Mouse (Mus musculus) forebrain, embryonic 13.5 days (tissue): Measurements from ENCODE around the gene Nup160. TPM values are rescaled to one million over a fixed set of nuclear protein-coding genes. Genes with fewer than 3 reads are reported as not detected.
A peak's percentile ranks its signal among the peaks of the same experiment; 100 is the strongest.

Experiments used
- ATAC-seq: fragments of 200-750 bp; cut with Nextera tagmentation; 2 replicates; pipeline ENCODE4 v1.8.0; 2017
- H3K27ac ChIP-seq: fragments of 300-500 bp; sonication (generic); 2 replicates; pipeline ENCODE4 v1.5.1; 2015; ENCODE audit warnings: inconsistent platforms, mild to moderate bottlenecking, moderate library complexity
- H3K27me3 ChIP-seq: fragments of 300-500 bp; sonication (generic); 2 replicates; pipeline ENCODE4 v1.6.1; 2015; ENCODE audit warnings: mild to moderate bottlenecking, inconsistent platforms
- H3K36me3 ChIP-seq: fragments of 300-500 bp; sonication (generic); 2 replicates; pipeline ENCODE4 v1.6.1; 2015; ENCODE audit warnings: mild to moderate bottlenecking, inconsistent platforms; ENCODE audit not compliant: poor library complexity, severe bottlenecking
- H3K4me1 ChIP-seq: fragments of 300-500 bp; sonication (generic); 2 replicates; pipeline ENCODE4 v1.6.1; 2015; ENCODE audit warnings: inconsistent platforms
- H3K4me2 ChIP-seq: fragments of 300-500 bp; sonication (generic); 2 replicates; pipeline ENCODE4 v1.6.1; 2015; ENCODE audit warnings: inconsistent platforms, mild to moderate bottlenecking, moderate library complexity
- H3K4me3 ChIP-seq: fragments of 300-500 bp; sonication (generic); 2 replicates; pipeline ENCODE4 v1.5.1; 2015; ENCODE audit warnings: mild to moderate bottlenecking, inconsistent platforms
- H3K9ac ChIP-seq: fragments of 300-500 bp; sonication (generic); 2 replicates; pipeline ENCODE4 v1.6.1; 2015; ENCODE audit warnings: mild to moderate bottlenecking, inconsistent platforms
- H3K9me3 ChIP-seq: fragments of 300-500 bp; sonication (generic); replicated peaks from 2 replicates; pipeline ENCODE4 v1.6.1; 2016; ENCODE audit warnings: inconsistent platforms
- WGBS: fragments of 180-500 bp; shearing (Covaris S2); methylation state at CpG from one replicate; pipeline ENCODE4 v1.1.7; 2015; 5-methylcytosine and 5-hydroxymethylcytosine counted together
- polyA plus RNA-seq: library from polyadenylated mRNA; unstranded; fragments of >200 nt; fragmentation: Nextera tagmentation; extraction: Ambion mirVana; gene quantifications from 2 replicates; pipeline ENCODE4 v1.2.1, GENCODE M21; 2015

The Nup160 gene
- polyA plus RNA-seq, 1 experiment from 2014 or later, result 30.7 TPM

- H3K4me1 ChIP-seq, result peaks cover 5% of the 10 kb centered on the region
- H3K27me3 ChIP-seq, result no peaks in the 10 kb centered on the region
- H3K4me2 ChIP-seq, result no peak overlapping the region
- WGBS, result 48% methylated on average over 5 of the region's 5 CpGs
- H3K9ac ChIP-seq, result no peak overlapping the region
- no peak overlapping the region for H3K4me3 ChIP-seq
- peak; percentile 38; the same call in 1 of the 2 replicates for ATAC-seq
- H3K27ac ChIP-seq, result no peak overlapping the region
- peaks cover 85% of the 10 kb centered on the region for H3K36me3 ChIP-seq
- H3K9me3 ChIP-seq, result no peaks in the 10 kb centered on the region
Observed at GRCm38 (mm10) chr2:90717948-90718347, 40.9 kb downstream of the Nup160 start.

- H3K4me3 ChIP-seq, result no peak overlapping the region
- no peak overlapping the region for H3K27ac ChIP-seq
- no peaks in the 10 kb centered on the region for H3K27me3 ChIP-seq
- H3K9me3 ChIP-seq, result no peaks in the 10 kb centered on the region
- H3K4me2 ChIP-seq, result no peak overlapping the region
- ATAC-seq, result no peak
- no peaks in the 10 kb centered on the region for H3K4me1 ChIP-seq
- H3K9ac ChIP-seq, result no peak overlapping the region
- peaks cover 95% of the 10 kb centered on the region for H3K36me3 ChIP-seq
- WGBS, result 97% methylated on average over 3 of the region's 3 CpGs
Observed at GRCm38 (mm10) chr2:90726818-90727217, 49.8 kb downstream of the Nup160 start.

- Histone ChIP-seq H3K4me3 (no peak overlapping the region), H3K9me3 (no peaks in the 10 kb centered on the region), H3K27ac (no peak overlapping the region), H3K9ac (no peak overlapping the region), H3K4me1 (no peaks in the 10 kb centered on the region), H3K27me3 (no peaks in the 10 kb centered on the region), H3K36me3 (peaks cover 76% of the 10 kb centered on the region), H3K4me2 (no peak overlapping the region)
- WGBS, result 91% methylated on average over 11 of the region's 11 CpGs
- no peak for ATAC-seq
Observed at GRCm38 (mm10) chr2:90735326-90735725, 58.3 kb downstream of the Nup160 start.

GRCm38 (mm10) chr2:90738801-90739200 lies 61.8 kb downstream of the Nup160 start:
- Histone ChIP-seq H3K9ac (no peak overlapping the region), H3K9me3 (no peaks in the 10 kb centered on the region), H3K4me2 (no peak overlapping the region), H3K4me3 (no peak overlapping the region), H3K4me1 (no peaks in the 10 kb centered on the region), H3K36me3 (peaks cover 42% of the 10 kb centered on the region), H3K27me3 (no peaks in the 10 kb centered on the region), H3K27ac (no peak overlapping the region)
- 88% methylated on average over 3 of the region's 3 CpGs for WGBS
- ATAC-seq, result no peak

GRCm38 (mm10) chr2:90739327-90739726 lies 62.3 kb downstream of the Nup160 start:
- Histone ChIP-seq H3K4me2 (no peak overlapping the region), H3K9ac (no peak overlapping the region), H3K27me3 (no peaks in the 10 kb centered on the region), H3K4me3 (no peak overlapping the region), H3K36me3 (peaks cover 36% of the 10 kb centered on the region), H3K9me3 (no peaks in the 10 kb centered on the region), H3K27ac (no peak overlapping the region), H3K4me1 (0 out of 2 replicates have a peak, but pooled peaks cover 2% of the 10 kb centered on the region)
- no peak for ATAC-seq
- WGBS, result 94% methylated on average over 3 of the region's 3 CpGs

- peaks cover 31% of the 10 kb centered on the region for H3K36me3 ChIP-seq
- WGBS, result 92% methylated on average over 5 of the region's 5 CpGs
- no peaks in the 10 kb centered on the region for H3K9me3 ChIP-seq
- no peak for ATAC-seq
- H3K4me3 ChIP-seq, result no peak overlapping the region
- no peaks in the 10 kb centered on the region for H3K27me3 ChIP-seq
- no peak overlapping the region for H3K27ac ChIP-seq
- H3K4me2 ChIP-seq, result no peak overlapping the region
- 0 out of 2 replicates have a peak, but pooled peaks cover 8% of the 10 kb centered on the region for H3K4me1 ChIP-seq
- H3K9ac ChIP-seq, result no peak overlapping the region
Observed at GRCm38 (mm10) chr2:90739921-90740320, 62.9 kb downstream of the Nup160 start.

- H3K4me2 ChIP-seq, result peak overlapping the region; percentile 58
- peak overlapping the region; percentile 55 for H3K9ac ChIP-seq
- peak overlapping the region; percentile 94 for H3K4me3 ChIP-seq
- H3K27ac ChIP-seq, result peak overlapping the region; percentile 98
- H3K27me3 ChIP-seq, result no peaks in the 10 kb centered on the region
- H3K36me3 ChIP-seq, result peaks cover 17% of the 10 kb centered on the region
- peaks cover 33% of the 10 kb centered on the region for H3K4me1 ChIP-seq
- H3K9me3 ChIP-seq, result no peaks in the 10 kb centered on the region
- peak; percentile 3 for ATAC-seq
- WGBS, result 68% methylated on average over 12 of the region's 12 CpGs
Observed at GRCm38 (mm10) chr2:90744285-90745052, 67.5 kb downstream of the Nup160 start.

GRCm38 (mm10) chr2:90745053-90745678 lies 68.2 kb downstream of the Nup160 start, which contains the start of gene Fnbp4:
Fnbp4 (plus strand) TSS chr2:90745370.
- Histone ChIP-seq H3K36me3 (peaks cover 21% of the 10 kb centered on the region), H3K4me1 (peaks cover 36% of the 10 kb centered on the region), H3K27me3 (no peaks in the 10 kb centered on the region), H3K4me3 (peak within 1 kb of the TSS; percentile 94), H3K27ac (peak within 1 kb of the TSS; percentile 98), H3K4me2 (peak within 1 kb of the TSS; percentile 91), H3K9me3 (no peaks in the 10 kb centered on the region), H3K9ac (peak within 1 kb of the TSS; percentile 99)
- 1% methylated on average over 44 of the region's 44 CpGs for WGBS
- peak; percentile 100 for ATAC-seq

GRCm38 (mm10) chr2:90745740-90746537 lies 68.9 kb downstream of the Nup160 start:
- H3K27me3 ChIP-seq, result no peaks in the 10 kb centered on the region
- H3K9me3 ChIP-seq, result no peaks in the 10 kb centered on the region
- peak overlapping the region; percentile 94 for H3K4me3 ChIP-seq
- under 1% methylated on average over 54 of the region's 54 CpGs for WGBS
- ATAC-seq, result no peak; the same call in none of the 2 replicates
- peaks cover 27% of the 10 kb centered on the region for H3K36me3 ChIP-seq
- H3K4me2 ChIP-seq, result peak overlapping the region; percentile 91
- H3K27ac ChIP-seq, result peak overlapping the region; percentile 98
- H3K4me1 ChIP-seq, result peaks cover 36% of the 10 kb centered on the region
- peak overlapping the region; percentile 99 for H3K9ac ChIP-seq

GRCm38 (mm10) chr2:90746538-90746865 lies 69.5 kb downstream of the Nup160 start:
- peaks cover 33% of the 10 kb centered on the region for H3K36me3 ChIP-seq
- WGBS, result 12% methylated on average over 4 of the region's 4 CpGs
- peak overlapping the region; percentile 99 for H3K9ac ChIP-seq
- peak overlapping the region; percentile 94 for H3K4me3 ChIP-seq
- H3K4me2 ChIP-seq, result peak overlapping the region; percentile 91
- no peak for ATAC-seq
- peak overlapping the region; percentile 98; the same call in 1 of the 2 replicates for H3K27ac ChIP-seq
- H3K27me3 ChIP-seq, result no peaks in the 10 kb centered on the region
- H3K4me1 ChIP-seq, result peaks cover 36% of the 10 kb centered on the region
- H3K9me3 ChIP-seq, result no peaks in the 10 kb centered on the region

- no peaks in the 10 kb centered on the region for H3K27me3 ChIP-seq
- 91% methylated on average over 10 of the region's 10 CpGs for WGBS
- peak overlapping the region; percentile 91 for H3K4me2 ChIP-seq
- H3K4me1 ChIP-seq, result peaks cover 36% of the 10 kb centered on the region
- peak overlapping the region; percentile 99; the same call in 1 of the 2 replicates for H3K9ac ChIP-seq
- peaks cover 34% of the 10 kb centered on the region for H3K36me3 ChIP-seq
- no peak for ATAC-seq
- H3K9me3 ChIP-seq, result no peaks in the 10 kb centered on the region
- peak overlapping the region; percentile 94 for H3K4me3 ChIP-seq
- no peak overlapping the region for H3K27ac ChIP-seq
Observed at GRCm38 (mm10) chr2:90747131-90747530, 70.1 kb downstream of the Nup160 start.
